Mouse (Mus musculus): Measurements from ENCODE around the gene Atp8b4. TPM values are rescaled to one million over a fixed set of nuclear protein-coding genes. Genes with fewer than 3 reads are reported as not detected.

Gene Atp8b4
- polyA plus RNA-seq, 1 experiment from 2014 or later, result 5.9 TPM

DNA sequence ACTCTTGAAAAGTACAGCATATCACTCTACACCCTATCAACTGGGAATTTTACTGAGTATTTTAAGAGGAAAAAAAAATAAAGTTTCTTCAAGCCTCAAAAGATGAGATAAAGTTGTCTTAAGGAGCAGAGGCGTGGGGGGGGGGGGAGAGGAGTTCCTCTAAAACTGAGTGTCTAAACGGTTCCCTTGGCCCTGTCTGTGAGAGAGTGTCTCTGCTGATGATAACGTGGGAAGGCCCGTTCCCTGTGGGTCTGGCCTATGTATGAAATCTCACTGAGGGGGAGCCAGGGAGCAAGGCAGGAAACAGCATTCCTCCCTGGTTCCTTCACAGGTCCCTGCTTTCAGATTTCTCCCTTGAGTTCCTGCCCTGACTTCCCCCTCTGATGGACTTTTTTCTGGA is 130.7 kb downstream of the Atp8b4 start:
- Histone ChIP-seq H3K36me3 (ENCODE audit: control insufficient read depth, insufficient read depth) (no peaks in the 10 kb centered on the region), H3K27me3 (ENCODE audit: control insufficient read depth, insufficient read depth, low read depth, low read length) (no peaks in the 10 kb centered on the region), H3K4me1 (ENCODE audit: control insufficient read depth, low read depth, low read length) (no peaks in the 10 kb centered on the region), H3K27ac (ENCODE audit: low read length) (no peak overlapping the region), H3K4me3 (ENCODE audit: low read depth, low read length) (no peak overlapping the region), H3K4me2 (ENCODE audit: low read depth, low read length) (no peak overlapping the region), H3K9ac (ENCODE audit: low read depth, low read length) (no peak overlapping the region), H3K9me3 (replicated peaks; ENCODE audit: control insufficient read depth, low read length) (no peaks in the 10 kb centered on the region)
- ATAC-seq (ENCODE audit: low read depth), result no peak
- 8% methylated on average over 4 of the region's 4 CpGs for WGBS (ENCODE audit: insufficient replicate concordance)

DNA sequence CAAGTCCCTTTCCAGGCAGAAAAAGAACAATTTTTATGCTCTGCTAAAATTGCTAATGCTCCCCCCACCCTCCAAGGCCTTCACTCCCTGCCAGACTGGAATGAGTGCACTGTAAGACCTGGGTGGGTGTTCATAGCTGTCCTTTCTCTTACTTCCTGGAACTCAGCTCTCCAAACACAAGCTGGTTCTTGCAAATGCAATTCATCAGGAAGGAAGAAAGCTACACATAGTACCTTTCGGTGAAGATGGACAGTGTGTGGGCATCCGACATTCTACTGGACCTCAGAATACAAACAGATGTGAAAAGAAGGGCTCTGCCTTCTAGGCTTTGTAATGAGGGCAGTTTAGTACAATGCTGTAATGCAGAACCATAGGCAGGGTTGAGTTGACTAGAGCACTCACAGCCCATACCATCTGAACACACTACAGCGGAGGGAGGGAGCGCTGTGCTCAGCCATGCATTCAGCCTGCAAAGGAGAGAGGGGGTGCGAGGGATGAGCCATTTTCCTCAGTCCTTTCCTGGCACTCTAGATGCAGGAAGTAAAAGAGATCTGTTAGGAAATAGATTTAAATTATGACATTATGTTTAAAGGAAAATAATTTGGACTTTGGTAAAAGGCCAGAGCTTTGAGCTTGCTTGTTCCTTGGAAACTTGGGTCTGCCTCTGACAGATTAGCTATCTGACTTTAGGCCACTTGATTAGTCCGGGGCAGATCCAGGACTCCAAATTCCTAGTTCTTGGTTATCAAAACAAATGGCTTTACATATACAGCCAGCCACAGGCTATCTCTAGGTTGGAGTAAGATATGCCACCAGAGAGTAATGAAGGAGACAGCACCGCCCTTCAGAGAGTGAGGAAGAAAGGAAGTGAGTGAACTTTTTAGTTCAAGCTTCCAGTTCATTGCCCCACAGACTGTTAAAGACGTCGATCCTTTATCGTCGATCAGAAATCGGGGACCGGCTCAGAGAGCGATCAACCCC is 136.4 kb downstream of the Atp8b4 start:
- H3K9ac ChIP-seq (ENCODE audit: low read depth, low read length), result no peak overlapping the region
- no peaks in the 10 kb centered on the region for H3K9me3 ChIP-seq (replicated peaks; ENCODE audit: control insufficient read depth, low read length)
- ATAC-seq (ENCODE audit: low read depth), result no peak
- no peak overlapping the region for H3K4me3 ChIP-seq (ENCODE audit: low read depth, low read length)
- H3K27ac ChIP-seq (ENCODE audit: low read length), result no peak overlapping the region
- H3K27me3 ChIP-seq (ENCODE audit: control insufficient read depth, insufficient read depth, low read depth, low read length), result no peaks in the 10 kb centered on the region
- no peaks in the 10 kb centered on the region for H3K36me3 ChIP-seq (ENCODE audit: control insufficient read depth, insufficient read depth)
- H3K4me1 ChIP-seq (ENCODE audit: control insufficient read depth, low read depth, low read length), result peaks cover 3% of the 10 kb centered on the region; the same call in 1 of the 2 replicates
- WGBS (ENCODE audit: insufficient replicate concordance), result 58% methylated on average over 14 of the region's 14 CpGs
- H3K4me2 ChIP-seq (ENCODE audit: low read depth, low read length), result no peak overlapping the region

DNA sequence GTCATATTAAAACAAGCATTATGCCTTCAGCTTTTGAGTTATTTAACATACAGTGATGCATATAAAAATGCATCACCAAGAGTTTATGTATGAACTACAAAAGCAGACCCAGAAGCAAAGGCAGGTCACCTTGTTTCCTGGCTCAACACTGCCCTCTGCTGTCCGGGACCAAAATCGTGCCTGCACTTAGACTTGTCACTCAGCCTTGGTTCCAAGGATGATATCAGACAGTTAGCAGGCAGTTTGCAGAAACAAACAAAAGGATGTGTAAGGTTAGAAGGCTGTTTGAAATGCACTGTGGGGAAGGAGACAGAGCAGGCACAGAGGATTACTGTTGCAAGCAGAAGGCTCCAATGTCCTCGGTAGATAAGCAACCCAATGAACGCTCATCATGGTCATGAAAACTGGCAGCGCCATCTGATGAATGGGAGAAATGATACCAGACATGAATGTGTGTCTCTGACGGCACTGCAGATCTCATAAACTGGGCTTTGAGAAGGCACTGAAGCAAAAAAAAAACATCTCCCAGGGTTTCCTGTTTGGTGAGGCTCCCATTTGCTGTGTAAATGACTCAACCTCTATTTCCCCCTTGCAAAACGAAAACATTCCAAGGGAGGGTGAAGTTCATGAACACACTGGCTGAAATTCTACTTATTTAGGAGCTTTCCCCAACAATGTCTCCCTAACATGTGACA is 137.3 kb downstream of the Atp8b4 start:
- no peak overlapping the region for H3K4me2 ChIP-seq (ENCODE audit: low read depth, low read length)
- H3K27ac ChIP-seq (ENCODE audit: low read length), result no peak overlapping the region
- no peaks in the 10 kb centered on the region for H3K27me3 ChIP-seq (ENCODE audit: control insufficient read depth, insufficient read depth, low read depth, low read length)
- peaks cover 3% of the 10 kb centered on the region; the same call in 1 of the 2 replicates for H3K4me1 ChIP-seq (ENCODE audit: control insufficient read depth, low read depth, low read length)
- H3K9me3 ChIP-seq (replicated peaks; ENCODE audit: control insufficient read depth, low read length), result no peaks in the 10 kb centered on the region
- ATAC-seq (ENCODE audit: low read depth), result no peak
- WGBS (ENCODE audit: insufficient replicate concordance), result 9% methylated on average over 7 of the region's 7 CpGs
- H3K4me3 ChIP-seq (ENCODE audit: low read depth, low read length), result no peak overlapping the region
- H3K9ac ChIP-seq (ENCODE audit: low read depth, low read length), result no peak overlapping the region
- H3K36me3 ChIP-seq (ENCODE audit: control insufficient read depth, insufficient read depth), result no peaks in the 10 kb centered on the region

DNA sequence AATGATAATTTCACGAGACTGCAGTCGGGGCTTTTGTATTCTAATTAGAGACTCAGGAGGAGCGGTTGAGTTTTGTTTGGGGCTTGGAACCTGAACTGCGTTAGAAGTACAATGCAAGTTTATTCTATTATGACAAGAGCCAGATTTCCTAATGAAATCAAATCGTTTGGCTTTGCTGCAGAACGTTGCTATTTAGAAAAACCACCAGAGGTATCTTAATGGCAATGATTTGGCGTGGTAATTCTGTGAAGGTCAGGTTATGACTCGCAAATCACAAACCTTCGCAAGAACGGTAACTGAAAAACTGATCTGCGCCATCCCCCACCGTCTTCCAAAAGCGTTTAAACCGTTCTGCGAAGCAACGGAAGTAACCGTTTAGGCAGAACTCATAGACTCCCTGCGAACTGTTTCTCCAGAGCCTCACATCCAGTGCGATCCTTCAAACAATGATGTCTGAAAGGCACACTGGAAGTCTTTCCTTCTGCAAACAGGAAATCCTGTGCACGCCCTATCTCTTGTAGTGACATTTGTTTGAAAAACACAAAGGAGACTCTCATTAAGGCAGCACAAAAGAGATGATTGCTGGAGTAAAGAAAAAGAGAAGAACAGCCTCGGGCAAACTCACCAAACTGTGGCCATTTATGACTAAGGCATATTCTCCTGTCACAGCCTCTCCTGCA is 139.2 kb downstream of the Atp8b4 start:
- H3K4me3 ChIP-seq (ENCODE audit: low read depth, low read length), result no peak overlapping the region
- H3K36me3 ChIP-seq (ENCODE audit: control insufficient read depth, insufficient read depth), result no peaks in the 10 kb centered on the region
- no peak for ATAC-seq (ENCODE audit: low read depth)
- no peaks in the 10 kb centered on the region for H3K27me3 ChIP-seq (ENCODE audit: control insufficient read depth, insufficient read depth, low read depth, low read length)
- no peak overlapping the region for H3K9ac ChIP-seq (ENCODE audit: low read depth, low read length)
- no peaks in the 10 kb centered on the region for H3K9me3 ChIP-seq (replicated peaks; ENCODE audit: control insufficient read depth, low read length)
- H3K4me1 ChIP-seq (ENCODE audit: control insufficient read depth, low read depth, low read length), result peaks cover 3% of the 10 kb centered on the region; the same call in 1 of the 2 replicates
- no peak overlapping the region for H3K27ac ChIP-seq (ENCODE audit: low read length)
- H3K4me2 ChIP-seq (ENCODE audit: low read depth, low read length), result no peak overlapping the region
- WGBS (ENCODE audit: insufficient replicate concordance), result 33% methylated on average over 21 of the region's 21 CpGs

DNA sequence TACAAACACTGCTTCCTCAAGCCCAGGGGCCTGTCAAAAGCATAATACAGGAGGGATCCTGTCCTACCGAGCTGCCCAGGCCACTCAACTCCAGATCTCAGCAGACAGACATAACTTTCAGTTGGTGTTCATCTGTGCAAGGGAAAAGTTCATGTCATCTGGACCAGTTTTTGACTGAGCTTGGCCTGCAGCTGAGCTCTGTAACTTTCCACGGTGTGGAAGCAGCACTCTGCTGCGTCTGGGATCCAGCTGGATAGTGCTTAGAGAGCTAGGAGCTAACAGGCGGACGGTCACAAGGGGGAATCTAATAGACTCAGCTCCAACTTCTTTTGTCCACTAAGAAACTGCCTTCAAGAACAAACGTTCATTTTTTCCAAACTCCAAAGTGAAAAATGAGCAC is 139.8 kb downstream of the Atp8b4 start:
- Histone ChIP-seq H3K4me3 (ENCODE audit: low read depth, low read length) (no peak overlapping the region), H3K27ac (ENCODE audit: low read length) (peak overlapping the region; percentile 32; the same call in 1 of the 2 replicates), H3K4me2 (ENCODE audit: low read depth, low read length) (no peak overlapping the region), H3K9me3 (replicated peaks; ENCODE audit: control insufficient read depth, low read length) (no peaks in the 10 kb centered on the region), H3K36me3 (ENCODE audit: control insufficient read depth, insufficient read depth) (no peaks in the 10 kb centered on the region), H3K4me1 (ENCODE audit: control insufficient read depth, low read depth, low read length) (peaks cover 3% of the 10 kb centered on the region; the same call in 1 of the 2 replicates), H3K9ac (ENCODE audit: low read depth, low read length) (no peak overlapping the region), H3K27me3 (ENCODE audit: control insufficient read depth, insufficient read depth, low read depth, low read length) (no peaks in the 10 kb centered on the region)
- 60% methylated on average over 6 of the region's 6 CpGs for WGBS (ENCODE audit: insufficient replicate concordance)
- no peak for ATAC-seq (ENCODE audit: low read depth)

DNA sequence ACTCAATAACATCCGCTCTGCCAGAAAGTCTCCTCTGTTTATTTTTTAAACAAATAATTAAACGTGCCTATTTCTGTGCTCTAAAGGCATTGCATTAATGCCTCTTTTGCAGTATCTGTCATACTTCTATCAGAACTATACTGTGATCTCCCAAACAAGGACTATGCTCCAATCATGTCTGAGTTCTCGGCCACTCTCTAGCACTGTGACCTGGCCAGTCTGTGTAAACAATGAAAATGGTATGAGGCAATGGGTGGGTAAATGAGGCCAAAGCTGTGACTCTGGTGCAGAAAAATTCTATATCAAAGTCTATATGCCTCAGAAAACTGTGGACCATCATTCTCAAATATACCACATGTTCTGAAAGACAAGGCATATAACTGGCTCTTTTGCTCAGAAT is 140.5 kb downstream of the Atp8b4 start:
- no peaks in the 10 kb centered on the region for H3K27me3 ChIP-seq (ENCODE audit: control insufficient read depth, insufficient read depth, low read depth, low read length)
- 62% methylated on average over 3 of the region's 3 CpGs for WGBS (ENCODE audit: insufficient replicate concordance)
- H3K27ac ChIP-seq (ENCODE audit: low read length), result no peak overlapping the region
- H3K9me3 ChIP-seq (replicated peaks; ENCODE audit: control insufficient read depth, low read length), result no peaks in the 10 kb centered on the region
- H3K9ac ChIP-seq (ENCODE audit: low read depth, low read length), result no peak overlapping the region
- H3K4me1 ChIP-seq (ENCODE audit: control insufficient read depth, low read depth, low read length), result peaks cover 3% of the 10 kb centered on the region; the same call in 1 of the 2 replicates
- H3K4me3 ChIP-seq (ENCODE audit: low read depth, low read length), result no peak overlapping the region
- H3K4me2 ChIP-seq (ENCODE audit: low read depth, low read length), result no peak overlapping the region
- no peaks in the 10 kb centered on the region for H3K36me3 ChIP-seq (ENCODE audit: control insufficient read depth, insufficient read depth)
- ATAC-seq (ENCODE audit: low read depth), result peak; percentile 76

DNA sequence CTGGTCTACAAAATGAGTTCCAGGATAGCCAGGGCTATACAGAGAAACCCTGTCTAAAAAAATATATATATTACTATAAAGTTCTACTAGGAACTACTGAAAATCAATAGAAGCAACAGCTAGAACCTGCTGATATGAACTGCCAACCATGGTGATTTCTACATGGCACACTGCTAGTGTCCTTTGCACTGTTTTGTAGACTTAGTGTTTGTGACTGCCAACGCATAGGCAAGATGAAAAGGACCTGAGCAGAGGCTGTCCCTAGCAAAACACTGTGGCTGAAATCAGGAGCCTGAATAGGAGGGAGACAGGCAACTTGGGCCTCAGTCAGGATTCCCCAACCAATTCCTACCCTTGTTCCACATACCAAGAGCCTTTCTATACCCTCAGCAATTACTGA is 141.2 kb downstream of the Atp8b4 start:
- no peaks in the 10 kb centered on the region for H3K36me3 ChIP-seq (ENCODE audit: control insufficient read depth, insufficient read depth)
- H3K27me3 ChIP-seq (ENCODE audit: control insufficient read depth, insufficient read depth, low read depth, low read length), result no peaks in the 10 kb centered on the region
- no peak overlapping the region for H3K27ac ChIP-seq (ENCODE audit: low read length)
- peaks cover 3% of the 10 kb centered on the region; the same call in 1 of the 2 replicates for H3K4me1 ChIP-seq (ENCODE audit: control insufficient read depth, low read depth, low read length)
- WGBS (ENCODE audit: insufficient replicate concordance), result 50% methylated on average over 1 of the region's 1 CpGs
- no peak overlapping the region for H3K4me3 ChIP-seq (ENCODE audit: low read depth, low read length)
- no peak; the same call in 1 of the 2 replicates for ATAC-seq (ENCODE audit: low read depth)
- no peaks in the 10 kb centered on the region for H3K9me3 ChIP-seq (replicated peaks; ENCODE audit: control insufficient read depth, low read length)
- no peak overlapping the region for H3K4me2 ChIP-seq (ENCODE audit: low read depth, low read length)
- H3K9ac ChIP-seq (ENCODE audit: low read depth, low read length), result no peak overlapping the region

DNA sequence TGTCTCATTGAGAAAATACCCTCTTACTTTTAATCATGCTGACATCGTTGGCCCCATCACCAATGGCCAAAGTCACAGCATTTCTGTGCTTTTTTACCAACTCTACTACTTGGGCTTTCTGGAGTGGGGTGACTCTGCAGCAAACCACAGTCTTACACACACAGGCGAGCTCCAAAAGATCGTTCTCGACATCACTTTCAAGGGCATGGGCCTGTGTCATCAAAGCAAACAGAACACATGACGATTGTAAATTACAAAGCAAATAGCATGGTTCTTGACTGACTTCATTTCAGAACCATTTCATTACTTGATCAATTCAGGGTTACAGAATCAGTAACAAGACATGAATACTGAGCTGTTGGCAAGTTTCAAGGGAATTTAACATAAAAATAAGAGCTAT is 141.7 kb downstream of the Atp8b4 start:
- Histone ChIP-seq H3K9ac (ENCODE audit: low read depth, low read length) (no peak overlapping the region), H3K9me3 (replicated peaks; ENCODE audit: control insufficient read depth, low read length) (no peaks in the 10 kb centered on the region), H3K4me2 (ENCODE audit: low read depth, low read length) (no peak overlapping the region), H3K4me3 (ENCODE audit: low read depth, low read length) (no peak overlapping the region), H3K27me3 (ENCODE audit: control insufficient read depth, insufficient read depth, low read depth, low read length) (no peaks in the 10 kb centered on the region), H3K4me1 (ENCODE audit: control insufficient read depth, low read depth, low read length) (peaks cover 3% of the 10 kb centered on the region; the same call in 1 of the 2 replicates), H3K36me3 (ENCODE audit: control insufficient read depth, insufficient read depth) (no peaks in the 10 kb centered on the region), H3K27ac (ENCODE audit: low read length) (no peak overlapping the region)
- no peak for ATAC-seq (ENCODE audit: low read depth)
- WGBS (ENCODE audit: insufficient replicate concordance), result 64% methylated on average over 5 of the region's 5 CpGs

Data from liver, embryonic 16.5 days (tissue).